Mouse (Mus musculus): ENCODE results near the gene Fam166a. TPM values are rescaled to one million over a fixed set of nuclear protein-coding genes. Genes with fewer than 3 reads are reported as not detected.

The Fam166a gene
- total RNA-seq, 2 experiments from 2014 or later: not detected

DNA sequence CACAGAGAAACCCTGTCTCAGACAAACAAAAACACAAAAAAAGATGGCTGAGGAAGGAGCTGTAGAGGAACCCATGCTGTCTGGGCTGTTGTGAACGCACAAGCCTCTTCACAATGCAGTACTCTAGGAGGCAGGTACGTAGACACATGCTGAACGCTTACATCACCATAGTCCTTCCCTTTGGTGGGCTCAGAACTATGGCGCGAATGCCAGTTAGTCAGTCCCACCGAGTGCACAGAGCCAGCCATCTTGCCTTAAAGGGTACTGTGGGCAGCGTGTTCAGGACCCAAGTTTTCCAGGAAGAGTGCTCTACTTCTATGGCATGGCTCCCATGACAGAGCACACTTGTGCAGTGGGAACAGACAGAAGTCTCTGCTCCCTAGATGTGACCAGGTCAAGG, 34.0 kb upstream of the Fam166a start:
- DNase-seq (ENCODE audit: low spot score): no peak

DNA sequence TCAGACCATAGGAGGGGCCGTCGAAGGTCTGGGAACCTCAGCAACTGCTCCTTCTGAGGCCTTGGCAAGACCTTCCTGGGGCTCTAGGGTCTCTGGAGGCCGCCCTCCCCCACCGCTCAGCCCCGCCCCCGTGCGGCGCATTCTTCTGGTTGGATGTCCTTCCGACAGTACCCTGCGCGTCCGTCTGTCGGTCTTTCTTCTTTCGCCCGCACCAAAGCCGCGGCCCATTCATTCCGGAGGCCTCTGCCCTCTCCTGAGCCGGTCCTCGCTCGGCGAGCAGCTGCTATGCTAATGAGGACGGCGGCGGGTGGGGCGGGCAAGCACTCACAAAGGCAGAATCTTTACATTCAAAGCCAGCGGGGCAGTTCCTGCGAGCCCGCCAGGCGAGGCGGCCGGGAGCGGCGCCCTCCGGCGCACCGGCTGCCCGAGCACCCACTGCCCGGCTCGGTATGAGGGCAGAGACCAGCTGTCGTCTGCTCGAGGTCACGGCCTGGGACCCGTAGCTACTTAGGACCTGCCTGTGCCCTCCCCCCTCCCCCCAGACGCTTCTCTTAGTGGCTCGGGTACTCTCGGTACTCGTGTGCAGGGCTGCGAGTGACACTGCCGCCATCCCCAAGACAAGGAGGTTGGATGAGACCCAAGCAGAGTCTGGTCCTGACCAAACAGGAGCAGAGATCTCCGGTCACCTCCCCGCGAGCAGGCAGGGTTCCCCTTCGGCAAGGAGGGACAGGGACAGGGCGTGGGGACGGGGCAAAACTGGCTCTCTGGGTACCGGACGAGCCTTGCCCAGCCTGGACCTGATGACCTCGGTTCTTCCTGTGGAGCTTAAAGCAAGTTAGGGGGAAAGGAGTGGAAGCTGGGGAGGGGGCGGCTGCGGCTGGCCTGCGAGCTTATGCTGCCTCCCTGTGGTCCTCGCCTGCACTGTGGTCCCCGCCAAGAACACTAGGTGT, 32.6 kb upstream of the Fam166a start:
- DNase-seq (ENCODE audit: low spot score): no peak

- no peak for DNase-seq (ENCODE audit: low spot score)
These were observed 32.0 kb upstream of the Fam166a start for GRCm38 (mm10) chr2:25186575-25186930.

- no peak for DNase-seq (ENCODE audit: low spot score)
These were observed 30.7 kb upstream of the Fam166a start for GRCm38 (mm10) chr2:25187841-25188240.

- peak; percentile 86 for DNase-seq (ENCODE audit: low spot score)
These were observed 25.2 kb upstream of the Fam166a start for GRCm38 (mm10) chr2:25193330-25193770.

- DNase-seq (ENCODE audit: low spot score): no peak
These were observed 24.5 kb upstream of the Fam166a start for GRCm38 (mm10) chr2:25194006-25194405.

DNA sequence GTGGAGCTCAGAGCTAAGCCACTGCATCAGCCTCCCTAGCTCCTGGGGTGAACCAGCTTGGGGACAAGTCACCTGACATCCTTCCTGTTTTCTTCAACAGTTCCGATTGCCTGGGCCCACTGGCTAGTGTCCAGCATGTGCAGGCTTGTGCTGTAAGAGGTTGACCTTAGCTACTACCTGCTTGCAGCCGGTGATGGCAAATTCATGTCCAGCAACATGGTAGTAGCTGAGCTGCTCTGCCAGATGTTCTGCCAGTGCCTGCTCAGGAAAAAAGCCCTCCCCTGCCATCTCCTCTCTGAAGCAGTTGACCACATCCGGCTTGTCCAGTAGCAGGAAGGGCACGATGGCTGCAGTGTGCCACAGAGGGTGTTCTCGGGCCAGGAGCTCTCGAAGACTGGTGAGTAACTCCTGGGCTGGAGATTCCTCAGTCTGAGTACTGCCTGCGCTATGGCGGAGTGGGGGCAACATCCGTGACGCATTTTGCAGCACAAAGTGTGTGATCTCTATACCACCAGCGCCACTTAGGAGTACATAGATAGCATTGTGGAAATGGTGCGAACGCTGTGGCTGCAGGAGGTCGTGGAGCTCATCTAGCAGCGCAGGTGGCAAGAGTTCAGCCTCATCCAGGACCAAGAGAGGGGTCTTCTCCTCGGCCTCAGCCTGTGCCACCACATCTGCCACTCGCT, 23.9 kb upstream of the Fam166a start:
- DNase-seq (ENCODE audit: low spot score): no peak

DNA sequence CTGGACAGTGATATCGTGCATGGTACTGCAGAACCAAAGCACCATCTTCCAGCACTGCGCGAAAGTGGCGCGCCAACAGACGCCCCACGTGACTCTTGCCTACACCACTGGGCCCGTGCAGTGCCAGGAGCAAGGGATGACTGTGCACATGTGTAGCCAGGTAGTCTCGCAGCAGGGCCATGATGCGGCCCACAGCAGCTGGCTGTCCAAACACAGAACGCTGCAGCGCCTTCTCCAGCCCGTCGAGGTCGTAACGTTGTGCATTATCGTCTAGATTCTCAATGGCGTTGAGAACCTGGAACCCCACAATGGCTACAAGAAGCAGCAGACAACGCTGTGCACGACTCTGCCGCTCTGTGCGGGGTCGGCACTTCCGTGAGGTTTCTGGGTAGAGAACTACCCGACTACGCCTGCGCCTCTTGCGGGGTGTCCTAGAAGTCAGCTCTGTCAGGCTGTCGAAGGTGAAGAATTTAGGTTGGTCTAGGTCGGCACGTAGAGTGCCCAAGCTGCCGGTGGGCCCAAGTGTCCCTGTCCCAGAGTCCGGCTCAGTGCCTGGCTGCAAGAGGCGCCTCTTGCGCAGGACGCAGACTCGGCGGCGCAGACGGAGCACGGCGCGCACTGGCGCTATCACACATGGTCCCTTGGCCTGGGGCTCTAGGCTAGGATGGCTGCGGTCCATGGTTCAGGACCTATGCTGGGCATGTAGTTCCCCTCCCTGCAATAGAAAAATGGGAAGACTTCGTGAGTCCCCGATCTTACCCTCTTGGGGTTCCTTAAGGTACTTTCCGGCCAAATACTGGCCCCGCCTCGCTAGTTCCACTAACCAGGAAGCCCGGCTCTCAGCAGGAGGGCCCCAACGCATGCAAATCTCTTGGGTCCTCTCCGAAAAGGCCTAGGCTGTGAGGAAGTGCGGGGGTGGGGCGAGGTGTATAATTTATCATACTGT, 23.1 kb upstream of the Fam166a start:
- DNase-seq (ENCODE audit: low spot score): peak; percentile 55

DNA sequence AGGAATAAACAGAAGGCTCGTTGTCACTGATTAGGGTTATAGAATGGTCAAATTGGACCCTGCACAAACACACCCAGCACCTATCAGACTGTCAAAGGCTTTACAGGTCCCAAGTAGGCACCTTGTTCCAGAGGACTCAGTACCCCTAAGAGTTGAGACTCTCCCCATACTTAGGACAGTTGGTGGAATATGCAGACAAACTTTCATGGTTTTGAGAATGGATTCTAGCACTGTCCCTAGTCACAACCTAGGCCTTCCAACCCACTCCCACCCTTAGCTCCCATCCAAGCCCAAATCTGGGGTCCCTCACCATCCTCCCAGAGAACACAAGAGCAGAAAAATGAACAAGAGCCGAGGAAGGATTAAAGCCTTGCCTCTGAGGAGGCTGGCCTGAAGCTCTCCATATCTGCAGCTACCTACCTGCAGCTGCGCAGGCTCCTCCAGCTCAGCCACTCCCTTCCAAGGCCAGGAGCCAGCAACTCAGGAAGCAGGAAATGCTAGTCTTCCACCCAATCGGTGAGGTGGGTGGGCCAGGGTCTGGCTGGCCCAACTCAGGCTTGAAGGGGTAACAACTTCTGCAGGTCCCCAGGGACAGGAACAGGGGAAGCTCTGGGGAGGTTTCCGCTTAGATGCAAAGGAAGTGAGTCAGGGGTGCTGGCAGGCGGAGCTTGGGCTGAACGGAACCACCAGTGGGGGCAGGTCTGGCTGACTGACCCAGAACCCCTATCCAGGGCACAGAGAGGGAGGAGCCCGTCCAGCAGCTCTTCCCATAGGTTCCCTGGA, 22.2 kb upstream of the Fam166a start, which contains the start of gene Tor4a:
TSS of gene Tor4a (minus strand) at position 715 of the 783 bp plus-strand sequence.
- peak; percentile 73 for DNase-seq (ENCODE audit: low spot score)

DNA sequence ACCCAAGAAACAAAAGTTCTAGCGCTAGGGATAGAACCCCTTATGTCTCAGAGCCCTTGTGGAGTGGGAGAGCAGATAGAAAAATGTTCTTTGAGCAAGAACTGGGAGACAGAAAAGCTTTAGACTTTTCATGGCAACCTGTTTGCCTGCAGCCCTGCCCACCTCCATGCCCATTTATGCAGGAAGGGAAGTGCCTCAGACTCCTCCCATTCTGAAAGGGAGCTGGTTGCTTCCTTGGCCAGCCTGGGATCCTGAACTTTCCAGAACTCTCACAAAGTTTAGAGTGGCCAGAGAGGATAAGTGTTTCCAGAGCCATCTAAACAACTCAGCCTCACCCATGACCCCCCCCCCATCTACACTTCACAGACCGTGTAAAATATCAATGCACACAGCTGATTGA, 21.4 kb upstream of the Fam166a start:
- DNase-seq (ENCODE audit: low spot score): no peak

- DNase-seq (ENCODE audit: low spot score): no peak
These were observed 20.6 kb upstream of the Fam166a start for GRCm38 (mm10) chr2:25197946-25198345.

DNA sequence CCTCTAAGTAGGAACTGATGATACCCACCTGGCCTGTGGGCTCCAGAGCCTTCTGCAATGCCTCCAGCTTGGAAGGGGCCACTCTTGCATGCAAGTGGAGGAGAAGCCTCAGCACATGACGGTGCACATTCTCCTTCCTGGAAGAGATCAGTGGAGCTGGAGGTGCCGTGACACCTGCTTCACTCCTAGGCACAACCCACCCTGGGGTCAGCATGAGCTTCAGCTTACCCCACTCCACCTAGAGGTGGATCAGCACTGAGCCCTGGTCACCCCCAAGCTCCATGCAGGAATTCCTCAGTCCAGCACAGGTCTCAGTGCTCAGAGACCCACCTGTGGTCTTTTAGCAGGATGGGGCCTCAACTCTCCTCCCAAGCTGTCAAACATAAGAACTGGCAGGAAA, 17.9 kb upstream of the Fam166a start:
- no peak for DNase-seq (ENCODE audit: low spot score)

DNA sequence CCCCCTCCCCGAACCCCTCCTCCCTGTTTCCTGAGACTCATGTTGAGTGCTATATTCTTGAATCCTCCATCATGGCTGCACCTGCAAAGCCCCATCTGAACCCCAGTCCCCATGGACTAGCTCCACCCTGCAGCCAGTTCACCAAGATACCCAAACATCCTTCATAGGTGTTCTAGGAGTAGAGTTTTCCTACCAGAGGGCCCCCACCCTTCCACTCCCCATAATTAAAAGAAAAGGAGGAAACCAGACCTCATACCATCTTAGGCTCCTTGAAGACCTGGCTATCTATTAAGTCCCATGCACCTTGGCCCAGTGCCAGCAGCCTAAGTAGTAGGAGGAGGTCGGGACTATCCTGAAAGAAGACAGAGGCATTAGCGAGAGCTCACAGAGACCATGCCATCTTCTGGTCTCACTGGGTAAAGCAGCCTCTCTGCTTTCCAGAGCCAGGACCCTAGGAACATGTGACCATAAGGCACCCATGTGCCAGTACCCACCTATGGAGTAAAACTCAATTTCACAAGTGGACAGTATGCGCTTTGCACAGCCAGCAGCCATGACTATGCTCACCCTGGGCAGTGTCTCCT, 14.8 kb upstream of the Fam166a start:
- no peak for DNase-seq (ENCODE audit: low spot score)

DNA sequence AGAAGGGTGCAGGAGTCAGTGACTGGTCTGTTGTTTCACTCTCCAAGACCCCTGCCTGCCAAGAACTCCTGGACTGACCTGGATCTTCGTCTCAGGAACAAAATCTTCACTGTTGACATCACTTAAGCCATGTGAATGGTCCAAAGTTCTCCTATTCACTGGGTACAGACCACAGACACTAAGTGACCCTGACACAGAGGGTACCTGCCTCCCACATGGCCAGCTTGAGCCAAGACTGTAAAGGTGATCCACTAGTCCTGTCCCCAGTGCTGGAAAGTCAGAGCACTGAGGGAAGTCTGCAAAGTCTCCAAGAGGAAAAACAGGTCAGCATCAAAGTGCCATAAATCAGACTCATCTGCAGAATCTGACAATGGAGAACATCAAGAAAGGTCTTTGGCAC, 11.0 kb upstream of the Fam166a start:
- DNase-seq (ENCODE audit: low spot score): no peak

DNA sequence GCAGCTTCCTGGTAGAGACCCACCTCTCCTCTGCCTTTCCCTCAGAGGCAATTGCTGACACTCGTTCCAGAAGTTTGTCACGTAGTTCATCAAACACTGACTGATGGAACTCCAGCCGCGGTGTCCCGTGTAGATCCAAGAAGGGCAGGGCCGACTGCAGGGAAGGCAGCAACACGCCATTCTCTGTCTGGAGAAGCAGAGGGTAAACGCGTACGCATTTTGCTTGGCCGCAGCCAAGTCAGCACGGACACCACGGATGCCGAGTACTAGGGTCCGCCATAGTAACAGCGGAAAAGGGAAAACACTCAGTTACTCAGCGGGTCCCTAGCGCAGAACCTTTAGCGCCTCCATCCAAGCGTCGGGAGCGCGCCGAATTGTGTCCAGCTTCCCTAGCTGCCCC, 7.9 kb upstream of the Fam166a start:
- no peak for DNase-seq (ENCODE audit: low spot score)

GRCm38 (mm10) chr2:25211121-25211670, 7.3 kb upstream of the Fam166a start, which contains the start of gene Nelfb:
Gene Nelfb (minus strand): TSS chr2:25211489.
- peak; percentile 89 for DNase-seq (ENCODE audit: low spot score)

DNA sequence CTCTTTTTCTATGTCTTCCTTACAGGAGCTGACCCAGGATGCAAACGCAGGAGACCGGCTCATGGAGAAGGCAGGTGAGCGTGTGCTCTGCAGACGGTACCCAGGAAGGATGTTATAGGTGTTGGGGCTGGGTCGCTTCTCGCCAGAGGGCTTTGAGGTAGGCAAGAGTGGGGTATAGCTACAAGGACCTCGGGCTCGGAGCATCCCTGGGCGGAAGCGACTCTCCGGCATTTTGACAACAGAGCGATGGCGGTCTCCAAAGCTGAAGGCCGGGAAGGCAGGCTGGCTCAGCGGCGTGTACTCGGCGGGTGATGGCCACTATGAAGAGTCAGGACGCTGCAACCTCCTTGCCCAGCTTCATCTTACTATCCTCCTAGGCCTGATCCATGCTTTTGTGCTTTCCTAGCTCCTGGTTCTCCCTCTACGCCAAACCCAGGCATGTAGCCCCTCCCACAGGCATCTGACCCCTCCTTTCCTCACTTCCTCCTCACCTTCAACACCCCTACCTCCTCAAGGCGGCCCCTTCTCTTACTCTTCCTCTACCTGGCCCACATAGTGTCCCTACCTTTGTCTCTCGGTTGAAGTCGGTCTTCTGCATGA, 5.2 kb upstream of the Fam166a start:
- DNase-seq (ENCODE audit: low spot score): no peak

- DNase-seq (ENCODE audit: low spot score): no peak
These were observed 4.1 kb upstream of the Fam166a start, which contains the start of gene Stpg3 for GRCm38 (mm10) chr2:25214444-25214843. Gene Stpg3 (minus strand): TSS chr2:25214637.

GRCm38 (mm10) chr2:25217666-25218065, 879 bp upstream of the Fam166a start:
- no peak for DNase-seq (ENCODE audit: low spot score)

All from gastrocnemius, adult 18-20 months (tissue).